Mouse (Mus musculus) stomach, embryonic 16.5 days (tissue): ENCODE results near the gene Mier1. TPM values are rescaled to one million over a fixed set of nuclear protein-coding genes. Genes with fewer than 3 reads are reported as not detected.

Experiments
- ATAC-seq: fragments of 200-750 bp; cut with Nextera tagmentation; 2 replicates; pipeline ENCODE4 v1.8.0; 2017; ENCODE audit warnings: moderate number of reproducible peaks, moderate TSS enrichment; ENCODE audit not compliant: insufficient read depth, low FRiP score
- H3K27ac ChIP-seq: fragments of 300-500 bp; sonication (generic); 2 replicates; pipeline ENCODE4 v1.5.1; 2014; ENCODE audit warnings: low read length
- H3K27me3 ChIP-seq: fragments of 300-500 bp; sonication (generic); 2 replicates; pipeline ENCODE4 v1.6.1; 2014; ENCODE audit warnings: low read length, control low read depth, mixed read lengths; ENCODE audit not compliant: control insufficient read depth, insufficient read depth
- H3K36me3 ChIP-seq: fragments of 300-500 bp; sonication (generic); 2 replicates; pipeline ENCODE4 v1.6.1; 2014; ENCODE audit warnings: low read length; ENCODE audit not compliant: control insufficient read depth, insufficient read depth
- H3K4me1 ChIP-seq: fragments of 300-500 bp; sonication (generic); 2 replicates; pipeline ENCODE4 v1.6.1; 2014; ENCODE audit warnings: low read length, control low read depth, mixed read lengths; ENCODE audit not compliant: control insufficient read depth, insufficient read depth
- H3K4me2 ChIP-seq: fragments of 300-500 bp; sonication (generic); 2 replicates; pipeline ENCODE4 v1.6.1; 2014; ENCODE audit warnings: low read depth, low read length, mixed read lengths
- H3K4me3 ChIP-seq: fragments of 300-500 bp; sonication (generic); replicated peaks from 2 replicates; pipeline ENCODE4 v1.5.1; 2014; ENCODE audit warnings: mild to moderate bottlenecking, low read length
- H3K9ac ChIP-seq: fragments of 300-500 bp; sonication (generic); 2 replicates; pipeline ENCODE4 v1.6.1; 2014; ENCODE audit warnings: low read length
- H3K9me3 ChIP-seq: fragments of 300-500 bp; sonication (generic); replicated peaks from 2 replicates; pipeline ENCODE4 v1.6.1; 2016; ENCODE audit warnings: low read length, control low read depth; ENCODE audit not compliant: control insufficient read depth
- WGBS: fragments of 180-500 bp; shearing (Covaris S2); extraction: QIAGEN DNeasy Blood & Tissue Kit; methylation state at CpG from one replicate; pipeline ENCODE4 v1.1.7; 2014; 5-methylcytosine and 5-hydroxymethylcytosine counted together
- polyA plus RNA-seq: library from polyadenylated mRNA; unstranded; fragments of >200 nt; fragmentation: Nextera tagmentation; extraction: Ambion mirVana; gene quantifications from 2 replicates; pipeline ENCODE4 v1.2.1, GENCODE M21; 2015

The Mier1 gene
- polyA plus RNA-seq, 1 experiment from 2014 or later: 39.6 TPM

- Histone ChIP-seq H3K27ac (no peak overlapping the region), H3K27me3 (no peaks in the 10 kb centered on the region), H3K4me1 (no peaks in the 10 kb centered on the region), H3K4me3 (no peak overlapping the region), H3K9me3 (no peaks in the 10 kb centered on the region), H3K36me3 (peaks cover 9% of the 10 kb centered on the region; the same call in 1 of the 2 replicates), H3K9ac (no peak overlapping the region), H3K4me2 (no peak overlapping the region)
- 74% methylated on average over 2 of the region's 2 CpGs for WGBS
- no peak for ATAC-seq
These were observed 89.5 kb downstream of the Mier1 start for GRCm38 (mm10) chr4:103203646-103204045.

GRCm38 (mm10) chr4:103208553-103208952 lies 94.4 kb downstream of the Mier1 start:
- no peak overlapping the region for H3K9ac ChIP-seq
- 0 out of 2 replicates have a peak, but pooled peaks cover 9% of the 10 kb centered on the region for H3K4me1 ChIP-seq
- no peak overlapping the region for H3K27ac ChIP-seq
- H3K4me2 ChIP-seq: no peak overlapping the region
- no peak overlapping the region for H3K4me3 ChIP-seq
- no peaks in the 10 kb centered on the region for H3K36me3 ChIP-seq
- H3K9me3 ChIP-seq: no peaks in the 10 kb centered on the region
- ATAC-seq: no peak
- 85% methylated on average over 1 of the region's 1 CpGs for WGBS
- H3K27me3 ChIP-seq: no peaks in the 10 kb centered on the region

GRCm38 (mm10) chr4:103213859-103214497 lies 99.8 kb downstream of the Mier1 start:
- Histone ChIP-seq H3K27me3 (no peaks in the 10 kb centered on the region), H3K36me3 (no peaks in the 10 kb centered on the region), H3K4me2 (peak overlapping the region; percentile 62), H3K9me3 (no peaks in the 10 kb centered on the region), H3K27ac (peak overlapping the region; percentile 98), H3K4me1 (0 out of 2 replicates have a peak, but pooled peaks cover 15% of the 10 kb centered on the region), H3K4me3 (peak overlapping the region; percentile 97), H3K9ac (peak overlapping the region; percentile 98)
- no peak for ATAC-seq
- WGBS: 2% methylated on average over 30 of the region's 30 CpGs

GRCm38 (mm10) chr4:103214498-103214924 lies 100.3 kb downstream of the Mier1 start:
- WGBS: under 1% methylated on average over 48 of the region's 48 CpGs
- Histone ChIP-seq H3K9me3 (no peaks in the 10 kb centered on the region), H3K36me3 (no peaks in the 10 kb centered on the region), H3K9ac (peak overlapping the region; percentile 98), H3K4me2 (peak overlapping the region; percentile 62), H3K27me3 (no peaks in the 10 kb centered on the region), H3K4me3 (peak overlapping the region; percentile 97), H3K27ac (peak overlapping the region; percentile 98), H3K4me1 (0 out of 2 replicates have a peak, but pooled peaks cover 15% of the 10 kb centered on the region)
- peak; percentile 65 for ATAC-seq

Other genes with a start within 250 kb of the Mier1 start
- 1.8 and 2.0 TPM in 2 replicates for gene Tctex1d1, start 135.8 kb upstream of the Mier1 start, polyA plus RNA-seq
- not detected in 2 replicates for gene Insl5, start 87.5 kb upstream of the Mier1 start, polyA plus RNA-seq
- gene Wdr78, start 165 bp downstream of the Mier1 start, polyA plus RNA-seq: 1.9 and 2.6 TPM in 2 replicates
- gene Slc35d1, start 100.8 kb downstream of the Mier1 start, polyA plus RNA-seq: 6.9 and 9.0 TPM in 2 replicates
- not detected in 2 replicates for gene 4921539E11Rik, start 176.5 kb downstream of the Mier1 start, polyA plus RNA-seq
- gene Oma1, start 199.4 kb downstream of the Mier1 start, polyA plus RNA-seq: 22.2 and 24.2 TPM in 2 replicates